Mouse (Mus musculus) lung, postnatal 4 days (tissue): ENCODE measurements around the gene Nckap5l.

Experiments used
- DNase-seq, 2 experiments: peaks; one replicate each; pipeline ENCODE4 v3.0.0; 2021

Gene Nckap5l

DNA sequence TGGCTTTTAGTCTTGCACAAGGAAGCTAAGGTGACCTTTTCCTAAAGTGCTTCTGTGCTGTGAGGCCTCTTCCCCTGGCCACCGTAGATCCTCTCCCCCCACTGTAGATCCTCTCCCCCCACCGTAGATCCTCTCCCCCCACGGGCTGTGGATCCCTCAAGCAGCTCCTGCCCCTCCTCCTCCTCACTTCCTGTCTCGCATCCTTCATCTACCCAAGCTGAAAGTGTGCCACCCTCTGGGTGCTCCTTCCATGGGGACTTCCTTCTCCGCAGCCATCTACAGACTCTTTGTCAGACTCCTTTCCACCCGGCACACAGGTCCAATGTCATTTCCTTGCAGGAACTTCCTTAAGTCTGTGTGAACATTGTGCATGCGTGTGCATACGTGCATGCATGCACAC lies 27.2 kb downstream of the Nckap5l start:
- no peak for DNase-seq

DNA sequence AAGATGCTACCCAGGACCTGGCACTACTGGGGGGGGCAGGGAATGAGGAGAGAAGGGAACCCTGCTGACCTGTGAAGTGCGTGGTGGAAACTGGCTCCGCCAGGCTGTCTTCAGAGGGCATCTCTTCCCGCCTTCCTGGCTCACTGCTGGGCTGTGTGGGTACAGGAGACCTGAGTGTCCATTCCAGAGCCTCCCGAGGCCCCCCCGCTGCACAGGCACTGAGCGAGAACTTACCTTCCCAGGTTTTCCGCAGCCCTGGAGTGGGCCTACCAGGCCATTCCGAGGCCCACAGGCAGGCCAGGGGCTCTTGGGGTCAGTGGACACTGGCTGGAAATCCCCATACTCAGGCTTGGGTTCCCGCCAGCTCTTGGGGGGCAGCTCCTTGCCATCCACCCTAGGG lies 33.7 kb downstream of the Nckap5l start:
- no peak for DNase-seq

DNA sequence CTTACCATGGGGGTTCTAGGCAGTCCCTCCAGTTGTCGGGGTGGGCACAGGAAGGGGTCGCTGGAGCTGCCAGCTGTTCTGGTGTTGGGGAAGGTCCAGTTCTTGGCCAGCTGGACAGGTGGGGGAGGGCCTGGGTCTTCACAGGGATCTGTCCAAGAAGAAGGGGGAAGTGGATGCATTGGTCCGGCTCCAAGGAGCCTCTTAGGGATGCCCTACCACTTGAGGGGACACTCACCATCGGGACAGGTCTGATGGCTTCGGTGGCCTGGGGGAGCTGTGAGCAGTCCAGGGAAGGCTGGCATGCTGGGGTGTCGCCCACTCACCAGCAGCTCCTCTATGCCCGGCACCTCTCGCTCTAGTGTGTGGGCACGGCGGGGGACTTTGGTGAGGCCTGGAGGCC lies 34.4 kb downstream of the Nckap5l start:
- DNase-seq: no peak

DNA sequence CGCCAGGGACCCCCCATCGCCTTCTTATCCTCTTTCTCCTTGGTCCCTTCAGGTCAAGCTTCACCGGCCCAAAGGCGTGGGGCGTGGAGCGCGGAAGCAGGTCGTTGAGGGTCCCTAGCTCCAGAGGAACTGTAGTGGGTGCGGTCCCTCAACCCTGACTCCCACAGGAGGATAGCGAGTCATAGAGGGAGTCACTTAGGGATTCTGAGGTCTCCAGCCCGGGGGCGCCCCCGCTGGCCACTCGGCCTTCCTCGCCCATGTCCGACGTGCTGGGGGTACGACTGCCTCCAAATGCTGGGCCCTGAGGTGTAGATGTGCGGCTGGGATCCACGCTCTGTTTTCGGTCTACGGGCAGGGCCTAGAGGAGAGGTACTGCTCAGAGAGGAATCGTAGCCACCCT lies 35.0 kb downstream of the Nckap5l start:
- DNase-seq: no peak

DNA sequence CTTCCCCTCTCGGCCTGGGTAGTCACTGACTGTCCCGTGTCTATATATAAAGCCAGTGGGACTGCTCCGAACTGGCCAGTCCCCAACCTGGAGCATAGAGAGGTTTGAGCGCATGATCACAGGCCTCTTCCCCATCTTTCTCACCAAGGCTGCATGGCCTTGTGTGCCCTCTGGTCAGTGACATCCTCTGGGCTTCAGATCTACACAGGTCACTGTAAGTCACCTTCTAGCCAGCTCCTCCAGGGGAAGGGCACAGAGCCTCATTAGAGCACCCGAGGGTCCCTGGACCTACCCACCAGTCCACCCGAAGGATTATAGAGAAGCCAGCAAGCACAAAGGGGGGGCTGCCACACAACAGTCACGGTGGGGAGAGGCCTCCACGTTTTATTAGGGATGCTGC lies 35.9 kb downstream of the Nckap5l start:
- DNase-seq: no peak

DNA sequence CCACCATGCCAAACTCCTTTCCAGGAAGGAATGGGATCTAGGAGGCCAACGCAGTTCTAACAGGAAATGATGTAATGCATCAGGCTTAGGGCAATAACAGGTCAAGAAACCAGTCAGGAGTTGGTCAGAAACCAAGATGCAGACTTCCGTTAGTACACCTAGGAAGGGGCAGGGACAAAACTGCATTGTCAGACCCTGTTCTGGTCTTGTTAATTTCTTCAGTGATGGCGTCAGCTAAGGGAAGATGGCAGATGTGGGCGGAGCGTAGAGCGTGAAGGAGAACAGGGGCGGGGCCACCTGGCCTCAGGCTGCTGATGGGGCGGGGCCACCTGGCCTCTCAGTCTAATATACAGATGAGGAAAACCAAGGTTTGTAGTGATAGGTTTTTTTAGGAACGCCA lies 36.4 kb downstream of the Nckap5l start:
- peak in 1 of 2 experiments; percentile 60 for DNase-seq

DNA sequence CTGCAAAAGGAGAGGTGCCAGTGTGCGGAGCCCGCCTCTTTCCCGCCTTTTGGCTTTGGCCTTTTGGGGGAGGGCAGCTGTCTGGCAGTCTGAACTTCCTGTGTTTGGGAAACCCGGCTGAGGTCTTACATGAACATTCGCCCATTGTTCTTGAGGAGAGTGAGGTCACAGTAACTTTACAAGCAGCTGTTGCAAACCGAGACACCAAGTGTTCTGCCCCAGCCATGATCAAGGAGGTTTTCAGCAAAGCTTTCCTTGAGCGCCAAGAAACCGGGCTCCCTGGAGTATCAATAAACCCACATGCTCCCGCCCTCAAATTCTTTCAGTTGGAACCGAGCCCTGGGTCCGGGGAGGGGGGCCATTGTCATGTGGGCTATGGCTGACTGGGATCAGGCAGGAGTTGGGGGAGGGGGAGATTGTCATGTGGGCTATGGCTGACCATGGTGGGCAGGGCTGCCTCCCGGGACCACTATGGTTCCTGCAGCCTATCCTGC lies 37.0 kb downstream of the Nckap5l start:
- DNase-seq: peak; percentile 83 to 91

DNA sequence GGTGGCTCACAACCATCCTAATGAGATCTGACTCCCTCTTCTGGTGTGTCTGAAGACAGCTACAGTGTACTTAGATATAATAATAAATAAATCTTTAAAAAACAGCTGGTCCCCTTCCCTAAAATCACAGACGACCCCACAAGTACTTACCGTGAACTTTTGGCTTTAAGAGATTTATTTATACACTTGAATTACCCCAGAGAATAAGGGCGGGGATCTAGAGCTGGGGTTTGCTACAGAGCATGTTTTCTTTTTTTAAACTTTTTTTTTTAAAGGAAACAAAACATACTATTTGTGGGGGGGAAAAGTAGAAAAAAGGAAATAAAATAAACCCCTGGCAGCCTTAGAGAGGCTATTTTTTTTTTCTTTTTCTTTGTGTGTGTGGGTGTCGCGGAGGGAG lies 37.4 kb downstream of the Nckap5l start:
- DNase-seq: no peak

DNA sequence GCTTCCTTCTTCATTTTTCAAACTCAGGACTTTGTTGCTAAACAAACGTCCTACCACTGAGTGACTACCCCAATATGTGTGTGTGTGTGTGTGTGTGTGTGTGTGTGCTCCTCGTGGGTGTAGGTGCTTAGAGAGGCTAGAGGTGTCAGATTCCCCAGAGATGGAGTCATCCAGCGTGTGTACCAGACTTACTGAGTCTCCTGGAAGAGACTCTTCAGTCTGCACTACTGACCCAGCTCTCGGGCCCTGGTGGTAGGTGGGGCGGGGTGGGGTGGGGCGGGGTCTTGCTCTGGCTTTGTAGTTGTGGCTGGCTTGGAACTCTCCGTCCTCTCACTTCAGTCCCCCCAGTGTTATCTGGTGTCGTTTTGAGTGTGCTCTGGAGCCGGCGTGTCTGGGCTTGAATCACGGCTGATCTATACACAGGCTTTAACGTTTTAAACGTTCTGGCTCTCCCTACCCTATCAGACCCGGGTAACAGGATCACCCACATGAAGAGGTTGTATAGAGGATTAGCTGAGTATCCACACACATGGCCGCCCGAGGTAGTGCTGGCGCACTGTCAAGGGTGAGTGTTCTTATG lies 39.8 kb downstream of the Nckap5l start:
- DNase-seq: no peak

DNA sequence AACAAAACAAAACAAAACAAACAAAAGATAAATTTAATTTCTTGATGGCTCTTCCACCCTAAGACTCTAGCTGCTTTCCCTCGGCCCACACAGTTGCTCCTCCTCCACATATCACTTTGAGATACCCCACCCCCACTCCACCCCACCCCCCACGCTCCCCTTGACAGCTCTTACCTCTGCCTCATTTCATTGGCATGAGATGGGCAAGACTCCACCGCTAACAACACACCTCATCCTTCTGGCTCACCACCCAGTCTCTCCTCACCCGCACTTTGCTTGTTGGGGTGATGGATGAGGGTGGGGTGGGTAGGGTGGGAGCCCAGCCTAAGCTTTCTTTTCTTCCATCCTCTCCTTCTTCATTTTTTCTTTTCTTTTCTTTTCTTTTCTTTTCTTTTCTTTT lies 40.6 kb downstream of the Nckap5l start:
- no peak for DNase-seq

DNA sequence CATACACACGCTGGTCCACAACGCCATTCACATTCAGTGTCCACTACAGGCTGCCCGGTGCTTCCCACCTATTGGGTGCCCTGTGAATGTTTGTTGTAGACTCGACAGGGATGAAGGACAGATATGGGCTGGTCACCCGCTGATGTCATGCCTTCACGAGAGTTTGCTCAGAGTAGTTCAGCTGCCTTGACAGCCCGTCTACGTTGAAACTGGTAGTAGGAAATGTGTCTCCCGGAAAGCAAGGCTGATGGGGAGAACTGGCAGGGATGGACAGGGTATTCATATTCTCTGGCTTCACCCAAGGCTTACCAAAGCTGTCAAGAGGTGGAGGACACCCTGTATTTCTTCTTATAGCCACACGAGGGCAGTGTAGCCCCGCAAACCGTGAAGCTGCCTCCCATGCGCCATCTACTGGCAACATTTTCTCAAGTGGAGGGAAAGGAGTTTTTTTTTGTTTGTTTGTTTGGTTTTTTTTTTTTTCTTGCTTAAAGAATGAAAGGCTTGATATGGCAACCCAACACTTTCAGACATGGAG lies 41.1 kb downstream of the Nckap5l start:
- peak; percentile 69 to 89 for DNase-seq

DNA sequence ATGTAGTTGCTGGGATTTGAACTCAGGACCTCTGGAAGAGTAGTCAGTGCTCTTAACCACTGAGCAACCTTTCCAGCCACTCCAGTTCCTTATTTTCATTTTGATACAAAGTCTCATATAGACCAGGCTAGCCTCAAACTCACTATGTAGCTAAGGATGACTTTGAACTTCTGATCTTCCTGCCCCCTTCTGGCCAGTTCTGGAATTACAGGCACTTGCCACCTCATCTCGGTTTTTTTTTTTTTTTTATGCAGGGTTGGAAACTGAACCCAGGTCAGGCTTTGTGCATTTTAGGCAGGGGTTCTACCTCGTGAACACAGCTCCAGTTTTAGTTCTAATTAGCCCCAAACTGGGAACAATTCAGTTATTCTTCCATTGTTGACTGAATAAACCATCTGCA lies 41.8 kb downstream of the Nckap5l start:
- DNase-seq: peak in 1 of 2 experiments; percentile 67

DNA sequence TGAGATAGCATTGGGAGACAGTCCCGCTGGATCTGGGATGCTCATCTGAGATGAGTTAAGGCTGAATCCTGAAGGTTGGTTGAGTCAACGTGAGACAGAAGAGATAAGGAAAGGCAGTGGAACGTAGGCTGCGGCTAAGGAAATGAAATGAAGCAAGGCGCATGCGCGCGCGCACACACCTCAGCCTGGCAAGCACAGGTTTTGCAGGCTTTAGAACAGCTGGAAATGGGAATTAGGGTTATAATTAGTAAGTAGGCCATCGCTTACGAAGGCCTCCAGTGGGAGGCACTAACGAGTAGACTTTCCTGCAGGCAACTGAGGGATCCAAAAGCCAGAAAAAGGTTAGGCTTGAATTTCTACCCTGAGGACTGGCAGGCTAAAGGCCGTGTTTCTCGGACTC lies 45.8 kb downstream of the Nckap5l start:
- no peak for DNase-seq

DNA sequence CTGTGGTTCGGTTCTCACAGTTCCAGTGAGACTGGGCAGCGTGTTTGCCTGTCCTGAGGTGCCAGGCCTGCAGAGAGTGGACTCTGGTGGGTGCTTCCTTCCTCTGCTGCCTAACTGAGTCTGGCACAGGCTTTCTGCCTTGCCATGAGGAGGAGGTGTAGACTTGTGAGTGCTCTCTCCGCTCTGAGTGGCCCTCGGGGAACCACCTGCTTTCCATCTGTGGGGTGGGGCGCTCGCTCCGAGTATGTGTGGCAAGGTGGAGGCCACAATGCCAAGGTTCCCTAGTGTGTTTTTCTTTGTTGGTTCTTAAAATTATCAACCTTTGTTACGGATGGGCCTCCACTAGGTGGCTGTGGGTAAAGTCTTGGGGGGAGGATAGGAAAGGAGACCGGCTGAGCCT lies 48.7 kb downstream of the Nckap5l start:
- no peak for DNase-seq

DNA sequence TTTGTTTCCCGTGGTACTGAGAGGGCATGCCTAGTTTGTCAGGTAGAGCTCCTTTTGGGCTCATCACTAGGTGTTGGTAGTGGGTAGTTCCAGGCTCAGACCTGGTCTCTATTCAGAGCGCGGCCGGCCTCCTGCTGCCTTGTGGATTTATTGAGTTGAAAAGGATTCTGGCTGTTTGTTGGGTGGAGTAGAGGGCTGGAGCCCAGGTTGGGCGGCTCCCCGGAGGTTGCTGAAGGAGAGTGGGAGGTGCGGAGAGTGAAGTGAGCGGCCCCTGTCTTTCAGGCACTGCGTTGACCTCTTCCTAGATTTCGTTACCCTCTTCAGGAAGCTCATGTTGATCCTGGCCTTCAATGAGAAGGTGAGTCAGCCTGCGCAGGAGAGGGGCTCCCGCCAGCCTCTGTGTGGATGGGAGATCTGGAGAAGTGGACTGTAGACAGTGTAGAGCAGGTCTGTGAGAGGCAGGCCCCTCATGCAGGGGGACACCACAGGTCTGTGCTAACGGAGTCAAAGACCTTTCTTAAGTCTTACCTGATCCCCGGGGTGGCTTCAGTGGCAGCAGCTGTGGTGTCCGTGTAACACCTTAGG lies 50.5 kb downstream of the Nckap5l start:
- no peak for DNase-seq

DNA sequence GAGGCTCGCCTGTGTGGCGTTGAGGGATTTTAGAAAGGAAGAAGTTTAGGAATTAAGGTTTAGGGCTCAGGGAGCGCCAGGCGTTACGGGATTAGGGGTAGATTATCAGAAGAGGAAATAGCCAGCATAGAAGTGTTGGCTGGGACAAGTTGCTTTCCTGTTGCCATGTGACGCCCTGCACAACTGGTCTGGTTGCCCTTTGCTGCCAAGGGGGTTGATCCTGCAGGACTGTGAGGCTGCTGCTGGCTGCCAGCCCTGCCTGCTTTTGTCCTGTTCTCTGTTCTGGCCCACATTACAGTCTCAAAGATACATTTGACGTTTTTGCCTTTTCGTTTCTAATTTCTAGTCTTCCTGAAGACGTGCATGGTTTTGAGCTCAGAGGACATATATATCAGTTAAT lies 52.4 kb downstream of the Nckap5l start:
- DNase-seq: no peak

DNA sequence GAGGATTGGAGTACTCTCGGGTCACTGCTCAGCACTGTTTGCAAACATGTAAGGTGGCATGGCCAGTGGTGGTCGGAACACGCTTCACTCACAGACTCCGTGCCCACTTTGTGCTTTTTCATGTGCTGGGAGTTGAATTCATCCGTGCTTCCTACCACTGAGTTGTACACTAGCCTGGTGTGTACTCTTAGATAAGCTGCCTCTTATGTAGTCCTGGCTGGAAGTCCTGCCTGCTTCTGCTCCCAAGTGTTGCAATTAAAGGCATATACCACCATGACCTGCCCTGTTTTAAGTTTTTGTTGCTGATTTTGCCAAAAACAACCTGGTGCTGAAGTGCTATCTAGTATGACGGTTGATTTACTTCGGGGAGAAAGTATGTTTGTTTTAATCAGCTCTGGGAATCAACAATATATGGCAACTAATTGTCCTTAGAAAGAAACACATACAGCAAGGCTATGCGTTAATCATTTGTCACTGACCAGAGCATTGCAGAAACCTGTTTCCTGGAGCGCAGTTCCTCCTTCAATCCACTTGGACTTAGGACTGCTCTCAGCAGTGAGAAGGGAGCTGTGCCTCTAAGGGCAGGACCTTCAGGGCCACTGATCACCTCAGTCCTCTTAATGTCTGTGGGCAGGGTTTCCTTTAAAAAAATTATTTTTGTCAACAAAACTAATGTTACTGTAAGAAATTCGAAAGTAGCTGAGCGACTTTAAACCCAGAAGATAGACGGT lies 54.2 kb downstream of the Nckap5l start:
- no peak for DNase-seq

DNA sequence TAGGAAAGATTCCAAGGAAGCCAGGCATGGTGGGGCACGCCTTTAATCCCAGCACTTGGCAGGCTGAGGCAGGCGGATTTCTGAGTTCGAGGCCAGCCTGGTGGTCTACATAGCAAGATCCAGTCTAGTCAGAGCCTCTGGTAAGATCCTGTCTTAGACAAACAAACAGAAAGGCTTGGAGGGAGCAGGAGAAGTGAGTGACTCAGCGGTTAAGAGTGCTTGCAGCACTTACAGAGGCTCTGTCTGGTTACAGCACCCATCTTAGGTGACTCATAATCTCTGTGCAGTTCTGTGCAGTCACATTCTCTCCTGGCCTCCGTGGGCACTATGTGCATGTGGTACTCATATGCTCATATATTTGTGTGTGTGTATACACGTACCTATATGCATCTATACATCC lies 56.9 kb downstream of the Nckap5l start:
- no peak for DNase-seq

DNA sequence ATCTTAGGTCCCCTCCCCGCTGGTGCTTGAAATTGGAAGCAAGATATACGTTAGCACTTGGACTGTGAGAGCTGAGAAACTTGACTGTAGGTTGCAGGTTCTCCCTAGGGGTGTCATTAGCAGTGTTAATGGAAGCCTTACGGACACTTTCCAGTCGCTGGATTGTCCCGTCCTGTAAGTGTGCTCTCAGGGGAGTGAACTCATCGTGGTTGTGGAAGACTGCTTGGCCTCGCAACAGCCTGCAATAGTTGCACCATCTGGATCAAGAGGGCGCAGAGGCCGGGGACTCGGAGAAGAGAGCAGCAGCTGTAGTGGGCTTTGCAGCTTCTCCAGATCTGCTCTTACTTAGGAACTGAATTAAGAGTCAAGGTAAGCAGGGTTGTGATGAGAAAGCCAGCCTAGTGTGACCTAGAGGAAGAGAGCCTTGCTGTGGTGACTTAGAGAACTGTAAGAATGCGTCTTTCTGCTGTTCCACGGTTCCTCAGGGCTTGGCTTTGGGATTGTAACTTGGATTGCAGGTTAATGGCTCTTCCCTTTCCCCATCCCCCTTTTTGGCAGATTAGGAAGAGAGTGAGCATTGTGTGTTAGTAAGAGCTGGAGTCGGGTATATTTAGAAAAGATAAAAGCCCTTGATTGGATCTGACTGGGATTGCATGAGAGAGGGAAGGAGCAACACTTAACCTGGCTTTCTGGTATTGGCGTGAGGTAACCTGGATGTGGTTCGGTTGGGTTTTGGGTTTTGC lies 57.9 kb downstream of the Nckap5l start:
- peak; percentile 53 to 58 for DNase-seq

DNA sequence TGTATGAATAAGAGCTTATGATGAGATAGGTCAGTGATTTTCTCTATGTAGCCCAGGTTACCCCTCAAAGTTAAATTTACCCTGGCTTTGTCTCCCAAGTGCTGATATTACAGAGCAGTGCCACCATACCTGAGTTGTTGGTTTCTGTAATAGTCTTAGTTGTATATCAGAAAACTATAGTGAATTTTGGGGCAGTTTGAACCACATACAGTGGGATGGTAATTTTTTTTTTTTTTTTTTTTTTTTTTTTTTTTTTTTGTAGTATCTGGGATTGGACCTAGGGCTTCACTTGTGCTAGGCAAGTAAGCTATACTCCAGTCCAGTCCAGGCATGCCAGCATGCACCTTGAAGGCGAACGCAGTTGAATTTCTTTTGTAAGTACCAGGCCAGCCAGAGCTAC lies 59.9 kb downstream of the Nckap5l start:
- DNase-seq: no peak

DNA sequence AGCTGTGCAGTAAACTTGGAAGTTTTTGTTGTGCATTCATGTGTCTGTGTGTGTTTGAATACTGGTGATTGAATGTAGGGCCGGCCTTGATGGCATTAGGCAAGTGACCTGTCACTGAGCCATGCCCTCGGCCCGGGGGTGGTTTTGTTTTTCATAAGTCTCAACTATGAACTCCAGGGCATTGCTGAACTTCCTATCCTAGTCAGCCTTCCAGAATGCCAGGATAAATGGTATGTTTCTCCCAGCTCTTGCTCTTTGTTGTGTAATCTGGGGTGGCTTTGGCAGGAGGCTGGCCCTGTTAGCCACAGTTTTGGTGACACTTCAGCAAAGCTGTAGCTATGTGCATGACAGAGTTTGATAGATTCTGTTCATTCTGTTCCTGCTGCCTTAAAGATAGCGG lies 60.7 kb downstream of the Nckap5l start:
- no peak for DNase-seq

DNA sequence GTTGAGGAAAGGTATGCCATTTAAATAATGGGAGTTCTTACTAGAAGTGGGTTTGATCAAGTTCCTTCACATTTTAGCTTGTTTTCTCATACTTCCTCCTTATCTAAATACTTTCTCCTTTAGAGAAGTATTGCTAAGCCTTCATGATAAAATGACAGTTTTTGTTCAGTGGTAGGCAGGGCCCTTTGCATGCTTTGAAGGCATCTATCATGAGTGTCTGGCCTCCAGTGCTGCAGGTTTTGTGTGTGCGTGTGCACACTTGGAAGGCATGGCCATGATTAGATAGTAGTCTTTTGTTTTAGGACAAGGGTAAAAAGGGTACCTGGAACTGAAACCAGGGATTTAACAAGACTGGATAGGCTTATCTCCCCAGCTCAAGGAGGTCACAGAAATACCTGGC lies 61.1 kb downstream of the Nckap5l start:
- DNase-seq: no peak
